Mouse (Mus musculus): ENCODE measurements around the gene Rasgef1b.

Rasgef1b gene

DNA sequence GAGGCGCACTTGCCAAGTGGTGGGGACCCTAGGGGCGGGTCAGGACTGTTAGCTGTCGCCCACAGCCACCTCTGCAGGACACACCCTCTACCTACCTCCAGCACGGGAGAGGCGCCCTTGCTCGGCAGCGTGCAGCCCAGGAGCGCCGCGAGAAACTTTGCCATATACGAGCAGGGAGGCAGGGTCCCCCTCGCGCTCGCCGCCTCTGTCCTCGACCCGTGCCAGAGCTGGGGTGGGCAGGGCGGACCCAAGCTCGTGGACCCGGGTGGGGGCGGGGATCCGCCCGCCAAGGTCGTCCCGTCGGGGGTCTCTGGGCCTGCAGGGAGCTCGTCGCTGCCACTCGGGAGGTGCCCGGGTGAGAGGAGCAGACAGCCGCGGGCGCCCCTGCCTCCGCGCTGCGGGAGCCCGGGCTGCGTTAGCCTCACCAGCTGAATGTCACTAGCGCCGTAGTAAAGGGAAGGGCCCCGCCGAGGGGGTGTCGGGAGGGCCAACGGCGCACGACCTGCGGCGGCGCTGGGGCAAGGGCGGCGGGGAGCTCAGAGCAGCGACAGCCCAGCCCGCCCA, at the start of gene Rasgef1b:
TSS of gene Rasgef1b (minus strand) at position 417 of the 564 bp plus-strand sequence.
- DNase-seq, result peak; percentile 90 to 92

DNA sequence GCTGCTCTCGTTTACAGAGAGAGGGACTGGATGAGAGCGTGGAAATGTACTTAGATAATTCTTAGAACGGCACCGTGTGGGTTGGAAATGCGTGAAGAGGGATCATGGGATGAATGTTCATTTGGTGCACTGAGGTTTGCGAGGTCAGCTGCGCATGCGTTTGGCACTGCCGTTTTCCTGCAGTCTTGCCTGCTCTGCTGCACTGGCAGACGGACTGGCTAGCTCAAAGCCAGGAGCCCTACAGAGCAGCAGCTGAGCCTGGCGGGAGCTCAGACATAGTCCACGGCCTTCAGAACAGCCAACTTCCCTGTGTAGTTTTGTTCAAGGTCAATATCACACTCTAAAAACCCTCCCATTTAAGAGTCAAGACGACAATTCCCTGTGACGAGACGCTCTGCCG, 46.5 kb upstream of the Rasgef1b start:
- DNase-seq, result no peak

DNA sequence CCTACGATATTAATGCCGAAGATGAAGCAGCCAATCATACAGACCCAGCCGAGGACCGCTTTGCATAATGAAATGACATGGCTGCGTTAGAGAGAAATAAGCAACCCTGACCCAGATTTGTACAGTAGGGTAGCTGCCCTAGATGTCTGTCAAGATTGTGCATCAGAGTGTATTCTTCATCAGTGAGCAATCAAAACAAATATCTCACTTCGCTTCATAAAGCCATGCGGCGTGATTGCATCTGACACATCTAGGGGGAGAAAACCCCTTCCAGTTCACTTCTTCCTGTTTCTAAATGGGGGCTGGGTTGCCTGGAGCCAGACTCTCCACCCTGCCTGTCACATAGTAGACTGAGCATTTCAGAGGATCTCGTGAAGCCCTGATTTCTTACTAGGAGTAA, 44.4 kb upstream of the Rasgef1b start:
- DNase-seq, result no peak

DNA sequence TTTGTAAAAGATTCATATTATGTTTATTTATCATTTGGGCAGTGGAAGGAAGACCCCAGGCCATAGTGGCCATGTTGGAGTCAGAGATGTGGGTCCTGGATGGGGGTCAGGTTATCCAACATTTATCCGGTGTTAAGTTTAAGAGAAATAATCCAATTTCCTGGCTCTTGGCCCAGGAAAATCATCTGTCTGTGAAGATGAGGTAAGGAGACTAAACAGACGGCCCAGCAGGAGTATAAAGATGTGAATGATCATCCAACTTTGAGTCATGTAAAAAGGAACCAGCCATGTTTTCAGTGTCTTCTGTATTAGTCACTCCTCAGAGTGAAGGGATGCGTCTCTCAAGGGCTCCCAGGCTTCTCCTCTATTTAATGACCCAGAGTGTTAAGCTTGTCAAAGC, 35.4 kb upstream of the Rasgef1b start:
- no peak for DNase-seq

DNA sequence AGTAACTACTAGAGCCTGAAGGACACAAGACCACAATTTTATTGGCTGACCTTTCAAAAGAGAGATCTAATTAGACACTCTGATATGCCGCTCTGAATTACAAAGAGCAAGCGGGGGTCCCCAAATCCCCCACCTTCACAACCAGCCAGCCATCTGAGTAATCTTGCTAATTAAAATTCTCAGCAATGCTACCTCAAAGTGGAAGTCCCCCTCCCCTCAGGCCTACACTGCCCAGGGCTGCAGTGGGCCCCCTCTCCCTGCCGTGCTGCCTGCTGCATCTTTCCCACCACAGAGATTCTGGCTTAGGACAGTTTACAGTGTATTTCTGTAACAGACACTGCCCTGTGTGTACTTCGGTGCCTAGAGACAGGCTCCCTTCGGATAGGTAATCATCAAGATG, 30.0 kb upstream of the Rasgef1b start:
- no peak for DNase-seq

DNA sequence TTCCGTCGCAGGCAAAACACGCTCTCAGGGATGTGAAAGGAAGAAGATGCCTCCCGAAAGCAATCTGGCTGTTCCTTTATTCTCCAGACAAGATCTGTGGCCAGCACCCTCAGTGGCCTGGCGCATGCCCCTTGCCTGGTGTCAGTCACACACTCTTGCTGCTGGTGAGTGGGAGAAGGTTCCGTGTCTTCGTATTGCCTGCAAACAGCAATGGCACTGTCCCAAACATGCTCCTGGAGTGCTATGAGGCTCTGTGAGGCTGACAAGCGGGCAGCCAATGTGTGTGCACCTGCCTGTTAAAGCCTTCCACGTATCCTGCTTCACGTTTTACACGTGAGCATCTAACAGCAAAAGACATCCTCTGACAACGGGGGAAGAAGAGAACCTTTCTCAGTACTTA, 25.0 kb upstream of the Rasgef1b start:
- no peak for DNase-seq

DNA sequence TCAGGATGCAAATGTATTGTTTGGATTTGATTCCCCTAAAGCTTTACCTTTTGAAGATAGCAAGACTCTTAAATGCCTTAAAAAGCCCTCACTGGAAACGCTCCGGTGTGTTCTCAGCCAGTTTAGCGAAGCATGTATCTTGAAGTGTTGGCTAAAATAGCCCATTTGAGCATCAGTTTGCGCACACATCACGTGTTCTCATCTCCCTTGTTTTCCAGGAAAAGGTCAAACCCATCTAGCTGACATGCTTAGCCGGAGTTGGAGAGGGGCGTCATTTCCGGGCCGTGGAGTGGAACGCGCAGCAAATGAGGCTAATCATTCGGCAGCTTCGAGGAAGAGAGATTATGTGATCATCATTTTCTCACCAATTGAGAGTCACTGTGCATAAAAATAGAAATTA, 24.5 kb upstream of the Rasgef1b start:
- no peak for DNase-seq

DNA sequence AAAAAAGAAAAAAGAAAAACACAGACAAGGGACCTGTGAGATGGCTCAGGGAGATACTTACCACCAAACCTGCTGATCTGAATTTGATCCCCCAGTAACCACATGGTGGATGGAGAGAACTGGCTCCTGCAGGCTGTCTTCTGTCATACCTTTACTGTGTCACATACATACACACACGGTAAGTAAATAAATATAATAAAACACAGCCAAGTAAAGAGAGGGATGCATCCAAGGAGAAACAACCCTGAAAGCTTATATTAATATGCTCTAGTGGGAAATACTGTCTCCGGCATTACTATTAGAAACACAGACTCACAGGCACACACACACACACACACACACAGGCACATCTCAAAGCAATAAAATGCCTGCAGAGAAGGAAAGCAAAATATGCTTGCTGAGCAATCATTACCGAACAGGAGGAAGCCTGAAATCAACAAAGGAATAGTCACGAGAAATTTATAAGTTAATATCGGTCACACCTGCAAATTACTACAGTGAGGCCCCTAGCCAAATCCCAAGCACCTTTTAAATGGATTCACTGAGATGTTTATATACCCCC, 23.9 kb upstream of the Rasgef1b start:
- DNase-seq, result no peak

DNA sequence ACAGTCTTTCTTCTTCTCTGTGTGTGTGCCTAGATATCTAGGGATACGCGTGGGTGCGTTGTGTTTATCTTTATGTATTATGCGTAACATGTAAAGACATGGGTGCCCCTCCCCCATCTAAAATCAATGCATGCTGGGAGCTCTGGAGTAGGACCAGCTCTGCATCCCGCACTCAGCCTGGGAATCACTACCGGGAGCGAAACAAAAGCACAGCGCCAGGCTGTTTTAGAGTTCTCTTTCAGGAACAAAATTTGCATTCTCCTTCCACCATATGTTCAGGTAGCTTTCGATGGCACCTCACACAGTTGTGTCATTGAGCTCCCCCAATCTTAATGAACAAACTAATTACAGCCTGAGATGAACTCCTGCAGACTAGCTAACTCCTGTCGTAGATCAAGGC, 19.6 kb upstream of the Rasgef1b start:
- no peak for DNase-seq

DNA sequence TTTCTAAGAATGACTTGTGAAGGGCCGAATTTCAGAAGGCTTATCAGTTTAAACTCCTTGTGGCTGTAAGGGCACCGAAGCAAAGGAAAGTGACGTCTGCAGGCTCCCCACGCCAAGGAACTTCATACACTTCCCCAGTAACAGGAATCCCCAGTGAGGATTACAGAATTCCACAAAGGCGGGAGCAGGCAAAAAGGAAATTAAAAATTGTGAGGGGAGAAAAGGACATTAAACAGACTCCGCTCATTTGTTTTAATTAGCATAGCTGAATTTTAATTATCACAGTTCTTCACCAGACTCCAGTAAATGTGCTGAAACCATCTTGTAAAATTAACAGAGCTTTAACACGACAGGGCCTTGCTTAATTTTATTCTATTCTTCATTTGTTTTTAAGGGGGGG, 17.2 kb upstream of the Rasgef1b start:
- no peak for DNase-seq

DNA sequence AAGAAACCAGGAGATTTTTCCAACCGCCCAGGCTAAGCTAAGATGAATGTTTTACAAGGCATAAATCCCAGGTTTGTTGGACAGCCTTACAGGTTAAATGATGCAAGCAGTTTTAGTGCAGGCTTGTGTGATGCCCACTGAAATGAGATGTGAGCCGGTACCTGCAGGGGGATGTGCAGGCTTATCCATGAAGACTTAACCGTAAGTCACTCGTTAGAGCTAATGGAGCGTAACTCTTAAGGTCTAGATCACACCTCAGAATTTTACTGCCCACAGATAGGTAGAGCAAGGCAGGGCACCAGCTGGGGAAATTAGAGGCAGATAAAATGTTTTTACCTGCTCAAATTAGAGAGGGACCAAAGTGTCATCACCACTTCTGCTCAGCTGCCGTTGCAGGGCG, 14.0 kb upstream of the Rasgef1b start:
- DNase-seq, result no peak

DNA sequence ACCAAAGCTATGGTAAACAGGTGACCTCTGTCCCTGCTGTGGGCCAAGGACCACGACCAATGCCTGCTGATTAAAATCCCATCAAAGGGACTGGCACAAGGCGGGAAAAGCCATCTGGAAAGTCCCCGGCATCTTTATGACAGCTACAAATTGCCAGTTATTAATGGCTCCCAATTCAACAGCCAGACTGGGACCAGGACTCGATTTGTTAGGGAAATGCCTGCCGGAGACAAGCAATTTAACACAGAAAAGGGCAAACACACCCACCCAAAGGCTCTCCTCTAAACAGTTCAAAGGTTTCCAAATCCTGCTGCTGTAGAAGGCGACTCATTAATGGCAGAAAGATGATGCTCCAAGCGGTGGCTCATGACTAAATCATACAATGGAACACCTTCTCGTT, 13.2 kb upstream of the Rasgef1b start:
- no peak for DNase-seq

DNA sequence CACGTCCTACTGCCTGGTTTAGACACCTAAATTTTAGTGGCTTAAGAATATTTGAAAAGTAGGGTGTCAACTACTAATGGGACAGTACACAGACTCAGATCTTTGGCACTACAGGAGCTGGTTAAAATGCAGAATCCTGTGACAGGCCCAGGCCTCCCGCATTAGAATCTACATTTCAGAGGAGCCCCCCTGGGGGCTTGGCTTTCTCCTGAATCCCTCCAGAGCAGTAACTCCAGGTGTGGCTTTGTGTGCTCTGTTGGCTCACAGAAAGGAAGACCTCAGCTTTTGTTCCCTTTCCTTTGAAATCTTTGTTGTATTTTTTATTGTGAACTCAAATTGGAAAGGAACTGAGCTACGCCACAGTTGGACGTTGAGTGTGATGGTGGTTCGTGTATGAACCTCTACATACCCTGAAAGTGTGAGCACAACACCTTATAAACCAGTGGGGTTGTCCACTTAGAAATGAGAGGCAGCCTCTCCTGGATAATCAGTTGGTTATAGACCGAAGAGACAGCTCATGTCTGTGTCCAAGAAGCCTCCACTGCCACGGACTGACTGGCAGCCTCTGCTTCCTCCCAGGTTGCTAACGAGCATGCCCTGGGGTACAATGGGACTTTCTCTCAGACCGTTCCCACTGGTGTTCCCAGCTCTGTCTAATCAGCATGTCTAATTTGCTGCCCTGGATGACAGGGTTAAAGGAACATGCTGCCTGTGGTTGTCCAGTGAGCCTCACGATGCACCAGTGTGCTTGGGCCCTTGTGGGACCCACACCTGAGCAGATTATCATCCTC, 9.3 kb upstream of the Rasgef1b start:
- DNase-seq, result no peak

DNA sequence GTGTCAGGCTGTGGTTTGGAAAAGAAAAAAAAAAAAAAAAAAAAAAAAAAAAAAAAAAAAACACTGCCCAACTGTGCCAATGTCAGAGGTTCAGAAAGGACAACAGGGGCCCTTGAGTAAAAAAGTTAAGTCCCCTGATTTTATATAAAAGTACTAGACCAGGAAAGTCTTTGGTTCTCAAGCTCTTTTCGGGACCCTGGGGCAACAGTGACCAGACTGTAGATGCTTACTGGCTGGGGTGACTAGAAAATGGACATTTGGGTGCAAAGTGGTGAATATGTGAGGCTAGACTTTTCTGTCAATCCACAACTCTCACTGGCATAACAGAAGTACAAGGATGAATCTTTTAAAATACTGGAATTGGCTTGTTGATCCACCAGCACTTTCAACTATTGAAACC, 1.1 kb upstream of the Rasgef1b start:
- DNase-seq, result no peak

DNA sequence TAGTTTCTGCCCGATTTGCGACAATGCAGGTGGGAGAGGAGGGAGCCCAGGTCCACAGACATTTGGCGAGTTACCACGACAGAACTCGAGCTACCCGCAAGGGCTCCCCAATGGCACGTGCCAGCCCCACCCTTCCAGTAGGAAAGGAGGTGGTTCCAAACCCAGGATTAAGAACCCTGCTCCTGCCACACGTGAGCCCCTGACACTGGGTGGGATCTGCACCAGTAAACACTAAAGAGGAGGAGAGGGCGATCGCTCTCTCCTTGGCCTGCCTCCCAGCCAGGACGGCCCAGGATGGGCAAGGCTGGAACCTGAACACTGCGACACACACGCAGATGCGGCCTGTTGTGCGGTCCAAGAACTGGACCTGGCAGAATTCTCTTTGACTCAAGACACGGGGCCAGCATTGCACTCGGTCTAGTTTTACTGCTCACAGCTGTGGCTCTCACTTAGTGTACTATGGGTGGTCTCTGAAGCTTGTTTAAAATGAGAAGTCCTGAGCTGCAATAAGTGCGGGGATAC, 557 bp upstream of the Rasgef1b start:
- peak; percentile 51 to 62 for DNase-seq

DNA sequence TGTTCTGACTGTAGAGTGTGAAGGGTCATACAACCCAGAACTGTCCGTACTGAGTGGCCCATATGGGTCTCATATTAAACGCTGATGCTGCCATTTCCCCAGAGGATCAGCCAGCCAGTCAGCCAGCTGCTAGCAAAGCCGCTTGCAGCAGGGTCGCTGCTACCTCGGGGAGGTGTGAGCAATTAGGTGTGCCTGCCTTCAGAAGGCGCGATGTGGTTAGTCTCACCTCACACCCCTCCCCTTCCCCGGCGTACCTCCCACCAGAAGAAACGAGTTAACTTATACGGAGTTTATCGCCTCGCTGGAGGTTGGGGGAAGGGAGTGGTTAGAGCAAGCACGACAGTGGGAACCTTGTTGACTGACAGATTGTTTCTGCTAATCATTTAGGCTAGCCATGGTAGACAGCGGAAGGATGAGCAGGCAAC, 826 bp downstream of the Rasgef1b start:
- peak; percentile 11 to 29 for DNase-seq

DNA sequence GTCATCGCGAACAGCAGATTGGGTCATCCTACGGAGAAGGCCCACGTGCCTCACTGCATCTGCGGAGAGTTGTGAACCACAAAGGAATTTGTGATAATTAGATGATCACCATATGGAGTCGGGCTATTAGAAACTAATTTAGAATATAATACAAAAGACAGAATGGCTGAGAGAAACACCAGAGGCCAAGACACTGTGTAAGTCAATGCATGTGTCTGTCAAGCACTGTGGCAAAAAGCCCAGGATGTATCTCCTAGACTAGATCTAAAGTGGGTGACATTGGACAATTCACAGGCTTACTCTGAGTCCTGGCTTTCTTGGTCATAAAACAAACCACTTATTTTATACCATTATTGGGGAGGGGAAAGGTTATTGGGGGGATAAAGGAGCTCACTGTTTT, 4.9 kb downstream of the Rasgef1b start:
- no peak for DNase-seq

DNA sequence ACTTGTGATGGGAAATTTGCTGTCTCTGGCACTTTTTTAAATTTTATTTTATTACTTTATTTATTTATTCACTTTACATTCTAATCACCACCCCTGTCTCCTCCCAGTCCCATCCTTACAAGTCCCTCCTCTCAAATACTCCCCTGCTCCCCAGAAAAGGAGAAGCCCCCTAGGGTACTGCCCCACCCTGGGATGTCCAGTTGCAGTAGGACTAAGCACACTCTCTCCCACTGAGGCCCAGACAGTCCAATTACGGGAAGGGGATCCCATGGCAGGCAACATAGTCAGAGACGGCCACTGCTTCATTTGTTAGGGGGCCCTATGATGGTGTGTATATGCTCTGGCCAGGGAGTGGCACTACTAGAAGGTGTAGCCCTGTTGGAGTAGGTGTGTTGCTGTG, 6.6 kb downstream of the Rasgef1b start:
- DNase-seq, result no peak

DNA sequence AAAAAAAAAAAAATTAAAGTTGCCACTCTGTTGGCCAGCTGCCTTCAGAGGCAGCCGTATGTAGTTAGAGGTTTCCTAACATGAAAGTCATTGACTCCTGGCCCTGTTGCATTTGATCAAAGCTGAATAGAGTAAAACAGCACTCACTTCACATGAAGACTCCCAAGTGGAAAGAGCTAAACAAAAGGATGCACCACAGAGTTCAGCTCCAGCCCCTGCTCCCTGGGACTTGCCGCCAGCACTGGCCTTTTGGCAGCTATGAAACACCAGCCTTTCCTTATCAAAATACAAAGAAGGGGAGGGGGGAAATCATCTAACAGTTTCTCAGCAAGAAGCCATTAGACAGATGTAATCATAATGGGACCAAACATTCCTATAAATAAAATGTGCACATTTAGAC, 8.3 kb downstream of the Rasgef1b start:
- DNase-seq, result no peak

DNA sequence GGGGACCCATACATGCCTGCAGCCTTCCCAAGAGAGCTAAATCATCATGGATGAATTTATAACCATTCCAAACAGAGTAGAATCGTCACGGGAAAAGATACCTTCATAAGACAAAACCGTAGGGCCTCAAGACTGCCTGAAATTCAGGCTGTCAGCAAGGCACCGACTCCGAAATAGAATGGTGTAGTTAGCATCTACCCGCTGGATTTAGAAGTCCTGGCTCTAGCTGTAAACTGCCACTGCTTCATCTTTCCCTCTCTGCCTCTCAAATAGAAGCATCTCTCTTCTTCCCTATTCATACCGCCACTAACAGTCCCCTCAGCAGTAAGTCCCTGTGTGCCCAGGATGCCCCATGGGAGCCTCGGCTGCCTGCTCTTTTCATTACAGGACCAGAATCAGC, 10.9 kb downstream of the Rasgef1b start:
- DNase-seq, result no peak

DNA sequence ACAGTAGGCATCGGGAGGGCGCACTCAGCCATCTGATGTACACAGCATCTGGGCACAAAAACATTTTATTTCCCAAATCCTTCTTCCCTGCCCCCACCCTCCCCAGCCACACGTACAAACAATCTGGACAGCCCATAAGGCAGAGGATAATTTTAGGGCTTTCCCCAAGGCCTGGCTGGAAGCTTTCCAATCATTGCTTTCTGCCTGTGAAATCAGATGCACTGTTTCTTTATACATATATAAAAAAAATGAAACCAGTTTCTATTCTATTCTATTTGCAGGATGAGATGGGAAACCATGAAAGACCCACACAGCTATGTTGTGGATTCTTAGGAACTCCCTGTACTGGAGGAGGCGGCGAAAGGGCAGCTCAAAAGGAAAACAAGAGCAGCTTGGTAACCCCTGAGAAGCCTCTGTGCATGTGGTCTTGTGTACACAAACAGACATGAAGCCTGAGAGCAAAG, 13.6 kb downstream of the Rasgef1b start:
- no peak for DNase-seq

DNA sequence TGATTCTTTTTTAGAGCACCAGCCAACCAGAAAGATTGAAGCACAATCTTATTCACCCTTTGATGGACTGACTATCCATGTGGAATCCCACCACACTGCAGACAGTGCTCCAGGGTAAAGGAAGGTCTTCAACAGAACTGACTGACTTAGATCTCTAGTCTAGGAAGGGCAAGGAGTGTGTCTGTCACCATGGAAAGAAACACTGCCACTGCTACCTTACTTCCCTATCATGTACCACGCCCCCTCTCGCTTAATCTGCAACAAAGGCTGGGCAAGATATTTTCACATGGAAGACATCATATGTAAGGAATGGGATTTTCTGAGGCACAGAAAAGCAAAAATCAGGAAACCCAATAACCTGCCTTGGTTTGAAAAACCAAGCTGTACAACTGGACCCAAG, 16.9 kb downstream of the Rasgef1b start:
- DNase-seq, result no peak

DNA sequence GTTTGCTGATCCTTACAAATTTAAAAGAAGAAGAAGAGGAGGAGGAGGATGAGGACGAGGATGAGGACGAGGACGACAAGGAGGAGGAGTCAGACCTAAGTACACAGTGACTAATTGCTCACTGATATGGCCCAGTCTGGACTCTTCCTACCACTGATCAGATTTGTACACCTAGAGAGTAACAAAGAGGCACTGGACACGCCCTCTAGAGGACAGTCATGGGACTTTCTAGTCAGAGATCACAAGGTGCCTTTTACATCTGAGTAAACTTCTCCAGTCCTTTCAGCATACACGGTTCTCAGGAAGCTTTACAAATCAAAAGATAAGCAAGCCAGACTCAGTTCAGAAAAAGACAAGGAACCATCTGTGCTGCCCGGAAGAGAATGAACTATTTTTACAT, 20.2 kb downstream of the Rasgef1b start:
- peak in 1 of 2 experiments; percentile 21 for DNase-seq

DNA sequence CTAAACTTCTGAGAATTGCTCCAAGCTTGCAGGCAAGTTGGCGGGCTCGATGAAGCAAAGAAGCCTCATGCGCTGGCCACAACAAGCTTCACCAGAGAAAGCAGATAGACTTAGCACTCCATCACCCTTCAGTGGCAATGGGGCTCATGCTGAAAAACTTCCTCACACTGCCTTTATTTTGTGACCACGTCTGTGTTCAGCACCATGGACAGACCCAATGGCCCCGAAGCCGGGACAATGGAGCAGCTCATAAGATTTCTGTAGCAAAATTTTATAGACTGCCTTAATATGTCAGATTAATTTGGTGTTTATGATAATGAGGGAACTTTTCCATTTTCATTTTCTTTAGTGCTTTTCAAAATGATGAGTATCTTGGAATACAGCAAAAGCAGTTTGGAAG, 21.6 kb downstream of the Rasgef1b start:
- peak; percentile 80 to 81 for DNase-seq

Data from kidney, postnatal 4 days (tissue).